Mouse (Mus musculus) splenic B cell, adult 2 months (primary cell): ENCODE measurements around the gene Ndufa13.
"Not testable (repeated sequence)": the region's sequence is repeated elsewhere in the genome, so short reads cannot be mapped to it uniquely, and the experiment has no call there.

Experiments
- DNase-seq: peaks from one replicate; pipeline ENCODE4 v3.0.0-alpha.2; 2011; ENCODE audit warnings: low read depth, low spot score
- H3K27me3 ChIP-seq: 2 replicates; pipeline ENCODE4 v1.6.1; 2012; ENCODE audit warnings: mild to moderate bottlenecking, low read length, moderate library complexity, mixed read lengths; ENCODE audit not compliant: control insufficient read depth, poor library complexity, insufficient read depth, severe bottlenecking
- H3K36me3 ChIP-seq: 2 replicates; pipeline ENCODE4 v1.6.1; 2012; ENCODE audit warnings: mild to moderate bottlenecking, low read length, moderate library complexity, mixed read lengths; ENCODE audit not compliant: control insufficient read depth, poor library complexity, insufficient read depth, severe bottlenecking

Ndufa13 gene

DNA sequence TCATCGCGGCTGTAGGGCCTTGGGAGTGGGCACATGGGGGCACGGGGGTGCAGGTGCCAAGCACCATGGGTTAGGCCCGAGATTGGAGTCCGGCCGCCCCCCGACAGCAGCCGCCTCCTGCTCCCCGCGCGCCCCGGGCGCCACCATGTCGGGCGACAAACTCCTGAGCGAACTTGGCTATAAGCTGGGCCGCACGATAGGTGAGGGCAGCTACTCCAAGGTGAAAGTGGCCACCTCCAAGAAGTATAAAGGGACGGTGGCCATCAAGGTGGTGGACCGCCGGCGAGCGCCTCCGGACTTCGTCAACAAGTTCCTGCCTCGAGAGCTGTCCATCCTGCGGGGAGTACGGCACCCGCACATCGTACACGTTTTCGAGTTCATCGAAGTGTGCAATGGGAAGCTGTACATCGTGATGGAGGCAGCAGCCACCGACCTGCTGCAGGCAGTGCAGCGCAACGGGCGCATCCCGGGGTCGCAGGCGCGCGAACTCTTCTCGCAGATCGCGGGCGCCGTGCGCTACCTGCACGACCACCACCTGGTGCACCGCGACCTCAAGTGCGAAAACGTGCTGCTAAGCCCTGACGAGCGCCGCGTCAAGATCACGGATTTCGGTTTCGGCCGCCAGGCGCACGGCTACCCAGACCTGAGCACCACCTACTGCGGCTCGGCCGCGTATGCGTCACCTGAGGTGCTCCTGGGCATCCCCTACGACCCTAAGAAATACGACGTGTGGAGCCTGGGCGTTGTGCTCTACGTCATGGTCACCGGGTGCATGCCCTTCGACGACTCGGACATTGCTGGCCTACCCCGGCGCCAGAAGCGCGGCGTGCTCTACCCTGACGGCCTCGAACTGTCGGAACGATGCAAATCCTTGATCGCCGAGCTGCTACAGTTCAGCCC lies at the start of gene Ndufa13, which contains the start of the genes Tssk6 and Yjefn3:
Ndufa13 (minus strand) TSS at position 396 of the 900 bp plus-strand sequence.
Tssk6 (plus strand) TSS at position 22 of the 900 bp plus-strand sequence.
Yjefn3 (minus strand) TSS at position 550 of the 900 bp plus-strand sequence.
- Histone ChIP-seq H3K36me3 (no peaks in the 10 kb centered on the region), H3K27me3 (no peaks in the 10 kb centered on the region)
- peak; percentile 85 for DNase-seq

DNA sequence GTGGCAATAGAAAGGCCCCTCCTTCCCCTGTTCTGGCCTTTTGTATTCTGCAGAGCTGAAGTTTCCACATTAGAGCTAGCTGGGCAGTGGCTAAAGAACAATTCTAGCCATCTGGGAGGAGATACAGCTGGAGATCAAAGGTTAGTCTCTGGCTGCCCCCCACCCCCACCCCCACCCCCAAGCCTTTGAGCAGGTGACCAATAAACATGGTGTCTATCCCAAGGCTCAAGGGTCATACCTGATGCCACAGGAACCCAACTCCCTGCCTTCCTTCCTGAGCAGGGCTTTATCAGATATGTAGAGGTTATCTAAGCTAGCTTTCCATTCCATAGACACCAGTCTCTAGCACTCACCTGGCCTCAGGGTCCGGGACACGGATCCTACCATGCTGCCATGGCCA lies 47.9 kb upstream of the Ndufa13 start:
- Histone ChIP-seq H3K36me3 (peaks cover 2% of the 10 kb centered on the region; the same call in 1 of the 2 replicates), H3K27me3 (no peaks in the 10 kb centered on the region)
- DNase-seq: no peak

GRCm38 (mm10) chr8:69942495-69942894 lies 40.1 kb upstream of the Ndufa13 start:
- H3K36me3 ChIP-seq, DNase-seq, H3K27me3 ChIP-seq: not testable (repeated sequence)

- Histone ChIP-seq H3K36me3 (peaks cover 1% of the 10 kb centered on the region; the same call in 1 of the 2 replicates), H3K27me3 (no peaks in the 10 kb centered on the region)
- DNase-seq: no peak
Measured at GRCm38 (mm10) chr8:69940386-69940785, 38.0 kb upstream of the Ndufa13 start.

- Histone ChIP-seq H3K36me3 (peaks cover 2% of the 10 kb centered on the region; the same call in 1 of the 2 replicates), H3K27me3 (no peaks in the 10 kb centered on the region)
- no peak for DNase-seq
Measured at GRCm38 (mm10) chr8:69939633-69940032, 37.3 kb upstream of the Ndufa13 start.

DNA sequence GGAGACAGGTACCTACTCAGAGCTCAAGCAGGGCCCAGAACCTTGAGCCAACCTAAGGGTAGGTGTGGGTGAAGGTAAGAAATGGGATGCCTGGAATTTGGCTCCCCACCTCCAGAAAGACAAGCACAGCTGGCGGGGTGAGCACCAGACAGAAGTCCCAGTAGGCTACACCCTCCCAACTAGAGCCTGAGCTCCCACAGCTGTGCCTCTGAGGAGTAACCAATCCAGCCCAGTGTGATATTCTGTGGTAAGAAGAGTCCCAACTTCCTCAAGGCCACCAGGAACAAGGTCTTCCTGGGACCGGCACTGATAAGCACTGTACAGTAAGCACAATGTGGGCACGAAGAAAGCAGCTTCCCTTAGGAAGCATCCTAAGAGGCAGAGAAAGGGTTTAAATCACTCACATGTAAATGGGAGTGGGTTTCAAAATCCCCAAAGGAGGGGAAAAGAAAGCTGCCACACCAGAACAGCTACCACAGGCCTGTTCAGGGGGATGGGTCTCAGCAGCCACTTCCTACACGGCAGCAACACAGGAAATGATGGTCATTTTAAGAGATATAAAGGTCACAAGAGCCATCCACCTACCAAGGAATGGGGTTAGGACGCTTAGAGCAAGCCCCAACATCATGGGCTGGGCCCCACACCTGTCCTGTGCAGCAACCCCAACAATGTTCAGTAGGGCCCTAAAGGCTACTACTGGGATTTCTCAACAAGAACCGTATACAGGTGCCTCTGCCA lies 36.1 kb upstream of the Ndufa13 start:
- H3K27me3 ChIP-seq: no peaks in the 10 kb centered on the region
- peaks cover 8% of the 10 kb centered on the region; the same call in 1 of the 2 replicates for H3K36me3 ChIP-seq
- no peak for DNase-seq

DNA sequence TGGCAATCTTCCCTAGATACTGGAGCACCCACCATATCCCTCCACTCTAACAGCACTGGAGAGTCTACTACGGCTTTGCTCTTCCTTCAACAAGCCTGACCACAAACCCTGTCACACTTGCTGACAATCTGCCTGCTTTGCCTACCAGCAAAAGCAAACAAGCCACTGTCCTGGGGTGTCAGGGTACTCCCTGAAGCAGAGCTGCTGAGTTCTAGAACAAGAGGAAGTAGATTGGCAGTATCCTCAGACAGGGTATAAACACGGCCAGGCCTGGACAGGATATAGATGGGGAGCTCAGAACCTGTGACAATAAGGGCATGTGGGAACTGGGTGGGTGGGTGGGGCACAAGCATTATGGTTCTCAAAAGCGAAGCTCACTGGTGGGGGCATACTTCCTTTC lies 35.1 kb upstream of the Ndufa13 start:
- DNase-seq: peak; percentile 64
- Histone ChIP-seq H3K27me3 (no peaks in the 10 kb centered on the region), H3K36me3 (peaks cover 8% of the 10 kb centered on the region; the same call in 1 of the 2 replicates)

DNA sequence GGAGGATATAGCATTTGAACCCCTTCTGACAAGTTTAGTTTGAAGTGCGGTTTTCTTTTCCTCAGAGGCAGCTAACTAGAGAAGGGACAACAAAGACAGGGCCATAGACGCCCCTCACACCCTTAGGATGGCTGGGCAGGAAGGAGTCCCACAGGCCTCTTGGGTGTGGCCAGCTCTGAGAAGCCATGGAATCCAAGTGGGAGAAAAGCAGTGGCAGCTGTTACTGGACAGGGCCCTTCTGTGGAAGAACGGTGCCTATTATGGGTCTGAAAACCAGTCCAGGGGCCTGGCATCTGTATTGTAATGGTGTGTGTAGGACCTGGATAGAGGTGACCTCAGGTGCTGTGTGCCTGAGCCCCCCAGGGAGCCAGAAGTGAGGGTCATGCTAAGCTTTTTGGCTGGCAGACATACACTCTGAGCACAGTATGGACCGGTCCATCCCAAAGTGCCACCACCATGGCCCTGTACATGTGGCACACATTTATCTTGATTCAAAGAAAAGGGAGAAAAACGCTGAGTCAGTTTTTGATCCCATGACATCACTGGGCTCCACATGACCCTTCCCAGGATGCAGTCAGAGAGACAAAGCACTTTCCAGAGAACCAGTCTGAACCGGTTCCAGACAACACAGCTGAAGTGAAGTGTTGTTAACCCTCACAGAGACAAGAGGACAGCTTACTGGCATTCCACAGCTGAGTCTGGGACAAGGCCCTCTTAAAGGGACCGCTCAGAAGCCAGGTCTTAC lies 33.9 kb upstream of the Ndufa13 start:
- Histone ChIP-seq H3K27me3 (no peaks in the 10 kb centered on the region), H3K36me3 (peaks cover 8% of the 10 kb centered on the region; the same call in 1 of the 2 replicates)
- no peak for DNase-seq

DNA sequence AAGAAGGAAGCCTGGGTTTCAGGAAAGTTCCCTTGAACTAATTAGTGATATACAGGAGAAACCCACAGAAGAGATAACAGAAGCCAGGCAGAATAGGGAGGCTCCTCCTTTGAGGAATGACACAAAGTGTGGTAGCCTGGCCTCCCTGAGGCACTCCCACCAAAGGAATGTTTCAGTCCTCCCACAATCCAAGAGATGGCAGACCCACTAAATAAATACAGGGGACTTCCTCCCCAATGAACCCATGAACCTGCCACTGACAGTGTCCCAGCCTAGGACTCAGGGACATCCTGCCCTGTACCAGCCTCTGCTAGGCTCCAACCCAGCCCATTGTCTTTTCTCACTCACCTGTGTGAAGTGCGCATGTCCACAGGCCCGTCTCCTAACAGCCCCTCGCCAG lies 33.1 kb upstream of the Ndufa13 start:
- Histone ChIP-seq H3K36me3 (peaks cover 8% of the 10 kb centered on the region; the same call in 1 of the 2 replicates), H3K27me3 (no peaks in the 10 kb centered on the region)
- no peak for DNase-seq

DNA sequence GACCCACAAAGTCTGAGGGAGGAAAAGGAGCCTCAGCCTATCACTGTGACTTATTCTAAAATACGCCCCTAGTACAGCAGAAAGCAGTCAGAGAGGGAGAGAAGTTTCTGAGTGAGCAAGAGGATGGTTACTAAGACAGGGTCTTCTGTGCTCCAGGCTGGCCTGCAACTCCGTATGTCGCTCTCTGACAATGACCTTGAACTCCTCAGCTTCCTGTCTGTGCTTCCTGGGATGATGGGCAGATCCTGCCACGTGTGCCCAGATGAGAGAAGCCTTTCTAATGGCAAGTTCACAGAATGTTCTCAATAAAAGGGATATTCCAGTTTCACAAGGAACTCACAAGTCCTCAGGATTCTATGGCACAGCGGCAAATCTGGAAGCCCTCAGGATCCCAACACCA lies 32.2 kb upstream of the Ndufa13 start:
- peaks cover 8% of the 10 kb centered on the region; the same call in 1 of the 2 replicates for H3K36me3 ChIP-seq
- no peak for DNase-seq
- no peaks in the 10 kb centered on the region for H3K27me3 ChIP-seq

DNA sequence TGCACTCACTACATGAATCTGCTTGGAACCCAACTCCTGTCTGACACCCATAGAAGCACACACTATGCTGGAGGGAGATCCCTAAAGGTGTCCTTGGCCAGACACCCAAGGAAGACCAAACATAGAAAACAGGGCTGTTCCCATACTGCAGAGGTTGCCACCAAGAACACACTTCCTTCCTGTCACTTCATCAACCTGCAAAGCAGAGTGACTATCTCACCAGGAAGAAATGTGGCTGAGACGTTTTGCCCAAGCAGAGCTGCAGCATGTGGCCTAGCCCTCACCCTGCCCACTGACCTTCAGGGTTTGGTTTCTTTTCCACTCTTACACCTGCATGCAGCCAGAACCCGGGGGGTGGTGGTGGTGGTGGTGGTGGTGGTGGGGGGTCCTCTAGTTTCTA lies 31.5 kb upstream of the Ndufa13 start:
- no peaks in the 10 kb centered on the region for H3K27me3 ChIP-seq
- H3K36me3 ChIP-seq: peaks cover 8% of the 10 kb centered on the region; the same call in 1 of the 2 replicates
- no peak for DNase-seq

- Histone ChIP-seq H3K36me3 (peaks cover 1% of the 10 kb centered on the region; the same call in 1 of the 2 replicates), H3K27me3 (no peaks in the 10 kb centered on the region)
- no peak for DNase-seq
Measured at GRCm38 (mm10) chr8:69926901-69927300, 24.5 kb upstream of the Ndufa13 start.

GRCm38 (mm10) chr8:69923986-69924385 lies 21.6 kb upstream of the Ndufa13 start:
- DNase-seq: no peak
- Histone ChIP-seq H3K27me3 (no peaks in the 10 kb centered on the region), H3K36me3 (peaks cover 1% of the 10 kb centered on the region)

DNA sequence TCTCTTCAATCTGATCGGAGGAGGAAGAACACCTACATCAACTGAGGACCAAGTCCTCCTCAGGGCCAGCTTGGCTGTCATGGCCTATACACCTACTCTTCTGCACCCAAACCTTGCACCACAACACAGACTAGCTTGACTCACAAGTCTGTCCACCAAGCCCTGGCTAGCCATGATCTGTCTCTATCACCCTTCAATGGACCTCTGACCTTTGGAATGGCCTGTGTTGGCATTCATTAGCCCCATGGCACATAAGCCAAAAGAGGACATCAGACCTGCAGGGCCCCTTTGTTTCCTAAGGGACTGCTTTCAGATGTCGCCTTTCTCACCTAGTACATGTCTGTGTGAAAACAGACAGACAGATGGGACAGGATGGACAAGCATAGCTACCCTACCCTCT lies 18.8 kb upstream of the Ndufa13 start:
- Histone ChIP-seq H3K27me3 (no peaks in the 10 kb centered on the region), H3K36me3 (no peaks in the 10 kb centered on the region; the same call in none of the 2 replicates)
- DNase-seq: no peak
